Mouse (Mus musculus): ENCODE results near the gene Nfam1. TPM values are rescaled to one million over a fixed set of nuclear protein-coding genes. Genes with fewer than 3 reads are reported as not detected.

Gene Nfam1
- polyA plus RNA-seq, 1 experiment from 2014 or later = 2.2 TPM

GRCm38 (mm10) chr15:82947431-82947830, 85.7 kb downstream of the Nfam1 start:
- H3K36me3 ChIP-seq = no peaks in the 10 kb centered on the region
- no peak overlapping the region for H3K4me3 ChIP-seq
- no peak overlapping the region for H3K4me2 ChIP-seq (replicated peaks)
- H3K9me3 ChIP-seq (replicated peaks) = no peaks in the 10 kb centered on the region
- peaks cover 60% of the 10 kb centered on the region for H3K27me3 ChIP-seq
- no peak overlapping the region for H3K9ac ChIP-seq
- peaks cover 60% of the 10 kb centered on the region for H3K4me1 ChIP-seq
- no peak overlapping the region for H3K27ac ChIP-seq
- no peak for ATAC-seq (ENCODE audit: low FRiP score)
- 75% methylated on average over 5 of the region's 5 CpGs for WGBS

GRCm38 (mm10) chr15:82944479-82945195, 88.5 kb downstream of the Nfam1 start:
- no peak overlapping the region for H3K4me2 ChIP-seq (replicated peaks)
- H3K27me3 ChIP-seq = peaks cover 42% of the 10 kb centered on the region
- H3K9me3 ChIP-seq (replicated peaks) = no peaks in the 10 kb centered on the region
- no peak for ATAC-seq (ENCODE audit: low FRiP score)
- WGBS = 67% methylated on average over 9 of the region's 9 CpGs
- no peak overlapping the region for H3K9ac ChIP-seq
- H3K27ac ChIP-seq = no peak overlapping the region
- peaks cover 60% of the 10 kb centered on the region for H3K4me1 ChIP-seq
- H3K4me3 ChIP-seq = no peak overlapping the region
- no peaks in the 10 kb centered on the region for H3K36me3 ChIP-seq

Small RNA genes within 50 kb of the gene (microRNA-seq; reads per million reads assigned to microRNA genes)
- gene Mir3080 = 18.2 reads per million, percentile 28 among the genes with 10 or more reads in this experiment

Other genes starting within 250 kb of the Nfam1 start
- 0.35 TPM in 1 of 2 replicates, not detected in the other for gene Cyp2d26, start 239.0 kb downstream of the Nfam1 start, polyA plus RNA-seq (2016; fragmentation: Nextera tagmentation; extraction: Ambion mirVana)
- 12.4 and 14.0 TPM in 2 replicates for gene Tcf20, start 45.4 kb downstream of the Nfam1 start, polyA plus RNA-seq (2016; fragmentation: Nextera tagmentation; extraction: Ambion mirVana)
- gene Serhl, start 56.2 kb upstream of the Nfam1 start, polyA plus RNA-seq (2016; fragmentation: Nextera tagmentation; extraction: Ambion mirVana) = 44.3 and 46.1 TPM in 2 replicates
- 64.5 and 74.1 TPM in 2 replicates for gene Rrp7a, start 89.5 kb upstream of the Nfam1 start, polyA plus RNA-seq (2016; fragmentation: Nextera tagmentation; extraction: Ambion mirVana)
- gene Poldip3, start 116.1 kb upstream of the Nfam1 start, polyA plus RNA-seq (2016; fragmentation: Nextera tagmentation; extraction: Ambion mirVana) = 163 and 168 TPM in 2 replicates
- gene Cyb5r3, start 139.3 kb upstream of the Nfam1 start, polyA plus RNA-seq (2016; fragmentation: Nextera tagmentation; extraction: Ambion mirVana) = 148 and 154 TPM in 2 replicates
- gene A4galt, start 218.5 kb upstream of the Nfam1 start, polyA plus RNA-seq (2016; fragmentation: Nextera tagmentation; extraction: Ambion mirVana) = 2.0 and 2.2 TPM in 2 replicates

All from hindbrain, embryonic 12.5 days (tissue).